Mouse (Mus musculus): Measurements from ENCODE around the gene D930020B18Rik. TPM values are rescaled to one million over a fixed set of nuclear protein-coding genes. Genes with fewer than 3 reads are reported as not detected.
A peak's percentile ranks its signal among the peaks of the same experiment; 100 is the strongest.

Gene D930020B18Rik
- total RNA-seq (2021): not detected
- long read RNA-seq, experiment 1: 0 reads
- long read RNA-seq, experiment 2: 0 reads

GRCm38 (mm10) chr10:121641272-121642053 lies at the start of gene D930020B18Rik:
TSS of gene D930020B18Rik (plus strand) at chr10:121641588.
- DNase-seq (ENCODE audit: low spot score): no peak

DNA sequence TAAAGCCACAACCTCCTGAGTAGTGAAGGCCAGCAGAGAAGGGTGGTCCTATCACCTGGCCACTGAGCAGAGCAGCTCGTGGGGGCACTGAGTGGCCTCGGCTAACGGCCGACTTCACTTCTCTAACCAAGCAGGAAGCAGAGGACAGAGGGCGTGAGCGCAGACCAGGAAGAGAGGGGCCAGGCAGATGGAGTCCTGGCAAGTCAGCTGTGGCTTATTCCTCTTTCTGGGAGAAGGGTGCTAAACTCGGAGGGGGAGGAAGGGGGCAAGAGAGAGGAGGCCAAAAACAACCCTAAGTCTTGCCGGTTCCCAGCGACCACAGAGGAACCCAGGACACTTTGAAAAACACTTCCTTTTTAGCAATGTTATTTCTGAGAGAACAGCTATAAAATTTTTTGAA lies 44.8 kb upstream of the D930020B18Rik start:
- no peak for DNase-seq (ENCODE audit: low spot score)

DNA sequence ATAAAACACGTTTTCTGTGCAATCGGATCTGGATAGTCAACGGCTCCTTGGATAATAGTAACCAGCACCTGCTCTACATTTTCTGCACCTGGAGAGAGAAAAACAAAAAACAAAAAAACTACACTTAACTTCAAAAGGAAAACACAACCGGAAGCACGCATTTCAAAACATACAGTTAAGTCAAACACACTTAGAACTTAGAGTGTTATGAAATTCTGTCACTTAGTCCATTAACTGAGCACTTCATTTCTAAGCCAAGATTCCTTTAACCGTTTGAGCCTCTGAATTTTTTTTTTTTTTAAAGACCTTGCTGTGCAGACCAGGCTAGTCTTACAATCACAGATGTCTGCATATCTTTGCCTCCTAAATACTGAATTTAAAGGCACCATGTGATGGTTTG lies 40.1 kb upstream of the D930020B18Rik start:
- DNase-seq (ENCODE audit: low spot score): no peak

GRCm38 (mm10) chr10:121603556-121603955 lies 37.8 kb upstream of the D930020B18Rik start:
- DNase-seq (ENCODE audit: low spot score): no peak

DNA sequence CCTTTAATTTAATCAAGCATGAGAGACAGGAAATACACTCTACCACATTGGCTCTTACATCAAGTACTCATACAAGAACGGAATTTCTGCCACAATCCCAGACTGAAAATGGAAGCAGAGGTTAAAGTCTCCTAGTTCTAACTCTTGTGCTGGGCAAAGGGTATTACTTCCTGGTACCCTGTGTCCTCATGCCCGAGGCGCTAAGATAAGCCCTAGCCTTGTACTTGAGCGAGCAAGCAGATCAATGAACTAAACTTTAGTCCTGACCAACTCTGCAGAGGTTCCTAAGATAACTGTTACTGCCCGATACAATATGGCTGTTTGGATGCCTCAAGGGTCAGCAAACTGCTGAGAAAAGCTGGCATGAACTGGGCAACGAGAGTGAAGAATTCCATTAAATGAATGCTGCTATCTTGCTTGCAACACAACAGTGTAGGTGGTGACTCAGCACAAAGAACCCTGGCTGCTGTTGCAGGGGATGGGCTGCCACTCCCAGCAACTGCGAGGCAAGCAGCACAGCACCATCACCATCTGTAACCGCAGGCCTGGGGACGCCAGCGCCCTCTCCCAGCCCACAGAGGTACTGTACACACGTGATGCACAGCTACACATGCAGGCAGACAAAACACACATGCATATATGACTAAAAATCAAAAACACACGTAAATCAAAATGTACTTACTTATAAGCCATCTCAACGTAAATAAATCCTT lies 36.6 kb upstream of the D930020B18Rik start:
- no peak for DNase-seq (ENCODE audit: low spot score)

DNA sequence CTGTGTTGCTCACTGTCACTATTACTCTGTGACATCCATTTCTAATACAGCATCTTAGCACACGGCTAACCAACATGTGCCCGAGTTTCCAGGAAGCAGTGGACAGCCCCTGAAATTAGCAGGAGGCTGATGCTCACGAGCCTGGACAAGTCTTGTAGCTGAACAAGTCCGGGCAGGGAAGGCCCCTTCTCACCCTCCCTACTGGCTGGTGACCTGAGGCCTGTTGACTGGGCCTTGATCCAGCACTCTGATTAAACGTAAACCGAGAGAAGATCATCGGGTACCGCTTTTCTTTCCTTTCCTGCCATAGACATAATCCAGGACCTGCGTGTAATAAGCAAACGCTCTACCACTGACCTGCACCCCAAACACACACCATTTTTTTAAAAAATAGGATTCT lies 33.2 kb upstream of the D930020B18Rik start:
- DNase-seq (ENCODE audit: low spot score): no peak

DNA sequence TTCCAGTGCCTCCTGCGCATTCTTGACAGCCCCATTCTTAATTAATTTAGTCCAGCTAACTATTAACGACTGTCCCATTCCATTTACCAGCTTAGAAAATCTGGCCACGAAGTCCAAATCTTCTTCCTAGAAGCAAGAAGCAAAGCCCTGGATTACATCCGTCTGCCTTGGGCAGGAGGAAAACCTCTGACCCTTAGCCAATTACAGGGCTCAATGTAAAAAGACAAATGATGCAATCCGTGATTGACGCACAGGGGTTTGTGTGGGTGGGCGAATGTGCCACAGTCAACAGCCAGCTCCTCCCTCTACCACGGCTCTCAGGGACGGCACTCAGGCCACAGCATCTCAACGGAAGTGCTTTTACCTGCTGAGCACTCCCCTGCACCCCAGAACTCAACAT lies 29.8 kb upstream of the D930020B18Rik start:
- no peak for DNase-seq (ENCODE audit: low spot score)

- DNase-seq (ENCODE audit: low spot score): no peak
These were observed 28.9 kb upstream of the D930020B18Rik start for GRCm38 (mm10) chr10:121612448-121612847.

GRCm38 (mm10) chr10:121613570-121613969 lies 27.8 kb upstream of the D930020B18Rik start:
- DNase-seq (ENCODE audit: low spot score): no peak

DNA sequence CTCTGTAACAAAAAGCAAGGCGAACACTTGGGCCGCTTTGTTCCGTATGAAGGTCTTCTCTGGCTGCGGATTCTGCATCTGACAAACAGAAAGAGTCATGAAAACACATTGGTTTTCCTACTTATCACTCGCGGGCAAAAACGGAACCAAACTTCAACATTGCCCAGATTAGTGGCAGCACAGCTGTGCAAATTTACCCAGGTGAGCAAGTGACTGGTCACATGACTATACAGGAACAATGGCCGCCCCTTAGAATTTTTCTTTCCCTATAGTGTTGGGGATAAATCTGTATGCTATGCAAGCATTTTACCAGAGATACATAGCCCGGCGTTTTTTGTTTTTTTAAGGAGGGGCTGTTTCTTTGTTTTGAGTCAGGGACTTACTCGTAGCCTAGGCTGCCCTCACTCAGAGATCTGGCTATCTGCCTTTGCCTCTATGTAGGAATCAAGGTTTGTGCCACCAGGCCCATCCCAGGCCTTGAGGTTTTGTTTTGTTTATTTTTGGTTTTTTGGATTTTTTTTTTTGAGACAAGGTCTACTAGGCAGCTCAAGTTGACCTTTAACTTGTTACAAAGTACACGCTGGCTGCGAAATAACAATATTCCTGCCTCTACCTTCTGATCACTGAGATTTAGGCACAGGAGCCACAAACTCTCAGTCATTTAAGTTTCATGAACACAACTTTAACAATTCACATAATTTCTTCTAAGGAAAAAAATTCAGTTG lies 26.1 kb upstream of the D930020B18Rik start:
- DNase-seq (ENCODE audit: low spot score): no peak

- no peak for DNase-seq (ENCODE audit: low spot score)
These were observed 25.5 kb upstream of the D930020B18Rik start for GRCm38 (mm10) chr10:121615935-121616334.

DNA sequence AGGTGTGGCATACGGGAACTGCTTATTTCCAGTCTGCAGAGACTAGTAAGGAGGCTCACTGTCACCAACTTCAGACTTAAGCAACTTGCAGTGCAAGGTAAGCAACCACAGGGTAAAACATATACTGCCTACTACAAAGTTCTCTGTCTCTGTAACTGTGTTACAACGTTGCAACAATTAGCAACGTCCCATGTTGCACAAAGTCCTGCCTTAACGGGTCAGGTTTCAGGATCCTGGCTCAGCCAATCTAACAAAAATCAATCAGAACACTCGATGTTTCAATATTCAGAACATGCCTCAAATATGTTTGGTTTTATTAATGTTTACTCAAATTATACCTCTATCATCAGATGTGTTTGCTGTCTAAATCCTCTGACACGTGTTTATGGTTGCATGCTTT lies 19.0 kb upstream of the D930020B18Rik start:
- DNase-seq (ENCODE audit: low spot score): no peak

DNA sequence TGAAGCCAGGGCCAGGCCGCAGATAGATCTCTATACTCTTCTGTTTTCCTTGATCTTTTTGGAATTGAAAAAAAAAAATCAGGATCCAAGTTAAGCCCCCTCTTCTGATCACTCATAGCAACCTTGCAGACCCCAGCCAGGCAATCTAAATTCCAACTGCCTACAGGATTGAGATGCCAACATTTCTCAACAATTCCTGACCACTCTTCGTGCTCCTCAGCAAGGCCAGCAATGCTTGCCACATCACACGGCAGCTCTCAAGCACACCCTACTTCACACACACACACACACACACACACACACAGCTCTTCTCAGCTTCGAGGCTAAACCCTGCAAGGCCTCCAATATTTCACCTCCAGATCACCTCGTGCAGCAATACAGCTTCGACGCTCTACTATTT lies 17.7 kb upstream of the D930020B18Rik start:
- DNase-seq (ENCODE audit: low spot score): no peak

DNA sequence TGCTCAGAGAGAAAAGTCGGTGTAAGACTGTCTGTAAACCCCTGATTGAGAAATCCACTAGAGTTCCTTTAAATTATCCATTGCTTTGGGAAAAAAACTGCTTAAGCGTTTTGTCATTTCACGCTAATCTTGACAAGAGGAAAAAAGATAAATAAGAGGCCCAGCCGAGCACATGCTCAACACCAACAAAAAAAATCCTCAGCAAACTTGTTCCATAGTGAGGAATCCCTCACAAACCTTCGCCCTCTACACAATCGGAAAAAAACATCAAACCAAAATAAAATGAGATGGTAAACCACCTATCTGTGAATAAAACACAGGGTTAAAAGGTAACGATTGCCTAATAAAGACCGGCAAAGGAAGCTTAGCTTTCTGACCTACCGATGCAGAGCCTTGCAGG lies 16.4 kb upstream of the D930020B18Rik start:
- no peak for DNase-seq (ENCODE audit: low spot score)

GRCm38 (mm10) chr10:121625407-121626185 lies 15.8 kb upstream of the D930020B18Rik start:
- DNase-seq (ENCODE audit: low spot score): no peak

- DNase-seq (ENCODE audit: low spot score): peak; percentile 97
These were observed 15.1 kb upstream of the D930020B18Rik start, which contains the start of gene Xpot for GRCm38 (mm10) chr10:121626186-121626882. TSS of gene Xpot (minus strand) at chr10:121626332.

DNA sequence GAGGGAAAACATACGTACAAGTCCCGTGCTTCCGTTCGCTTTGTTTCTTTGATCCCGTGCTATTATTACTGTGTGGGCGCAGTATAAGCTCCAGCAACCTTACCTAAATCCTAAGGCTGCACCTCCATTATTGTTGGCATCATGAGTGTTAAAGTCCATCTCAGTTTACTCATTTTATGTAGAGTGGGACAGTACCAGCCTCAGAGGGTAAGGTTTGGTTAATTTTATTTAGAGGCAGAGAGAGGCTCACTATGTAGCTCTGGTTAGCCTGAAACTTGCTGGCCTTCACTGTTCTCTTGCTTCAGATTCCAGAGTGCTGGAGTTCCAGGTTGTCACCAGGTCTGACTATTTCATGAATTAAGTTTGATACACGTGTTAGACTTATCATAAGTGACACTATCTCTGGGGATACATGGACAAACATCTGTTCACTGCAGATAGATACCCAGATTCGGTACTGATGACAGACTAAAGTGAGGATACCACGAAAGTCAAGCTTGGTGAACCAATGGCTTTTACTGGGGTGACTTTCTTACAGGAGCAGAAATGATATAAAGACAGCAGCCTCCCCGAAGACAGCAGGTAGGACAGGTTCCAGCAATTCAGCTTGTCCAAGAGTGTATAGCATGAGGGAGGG lies 14.1 kb upstream of the D930020B18Rik start:
- DNase-seq (ENCODE audit: low spot score): no peak

DNA sequence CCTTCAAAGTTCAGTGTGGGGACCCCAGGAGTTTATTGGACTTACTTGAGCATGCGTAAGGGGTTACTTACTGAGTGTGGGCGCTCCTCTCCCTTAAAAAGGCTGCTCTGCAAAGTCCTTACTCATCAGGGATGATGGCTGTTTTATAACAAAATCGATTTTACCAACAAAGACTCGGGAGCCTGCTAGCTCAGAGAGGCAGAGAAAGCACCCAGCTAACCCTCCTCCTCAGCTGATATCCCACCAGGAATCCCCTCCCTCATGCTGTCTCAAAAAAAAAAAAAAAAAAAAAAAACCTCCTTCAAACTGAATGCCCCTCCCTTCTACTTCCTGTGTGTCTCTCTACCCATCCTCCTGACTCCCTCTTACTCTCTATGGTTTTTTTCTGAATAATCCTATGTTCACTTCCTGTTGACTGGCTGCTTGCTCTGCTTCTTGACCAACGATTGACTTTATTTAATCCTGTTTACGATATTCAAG lies 12.8 kb upstream of the D930020B18Rik start:
- DNase-seq (ENCODE audit: low spot score): no peak

DNA sequence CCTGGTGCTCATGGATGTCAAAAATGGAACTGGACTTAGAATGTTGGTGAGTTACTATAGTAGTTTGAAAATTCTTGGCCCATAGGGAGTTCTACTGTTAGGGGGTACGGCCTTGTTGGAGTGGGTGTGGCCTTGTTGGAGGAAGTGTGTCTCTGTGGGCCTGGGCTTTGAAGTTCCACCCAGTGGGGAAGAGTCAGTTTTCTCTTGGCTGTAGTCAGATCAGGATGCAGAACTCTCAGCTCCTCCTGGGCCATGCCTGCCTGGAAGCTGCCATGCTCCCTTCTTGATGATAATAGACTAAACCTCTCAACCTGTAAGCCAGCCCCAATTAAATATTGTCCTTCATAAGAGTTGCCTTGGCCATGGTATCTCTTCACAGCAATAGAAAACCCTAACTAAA lies 7.2 kb upstream of the D930020B18Rik start:
- DNase-seq (ENCODE audit: low spot score): no peak

- DNase-seq (ENCODE audit: low spot score): no peak
These were observed 5.1 kb upstream of the D930020B18Rik start for GRCm38 (mm10) chr10:121636276-121636675.
